Mouse (Mus musculus): ENCODE data around the gene Ugt1a9.
"Not testable (repeated sequence)": the region's sequence is repeated elsewhere in the genome, so short reads cannot be mapped to it uniquely, and the experiment has no call there.

Ugt1a9 gene

GRCm38 (mm10) chr1:88070495-88070894 lies at the start of gene Ugt1a9:
TSS of gene Ugt1a9 (plus strand) at chr1:88070800.
- DNase-seq: no peak

DNA sequence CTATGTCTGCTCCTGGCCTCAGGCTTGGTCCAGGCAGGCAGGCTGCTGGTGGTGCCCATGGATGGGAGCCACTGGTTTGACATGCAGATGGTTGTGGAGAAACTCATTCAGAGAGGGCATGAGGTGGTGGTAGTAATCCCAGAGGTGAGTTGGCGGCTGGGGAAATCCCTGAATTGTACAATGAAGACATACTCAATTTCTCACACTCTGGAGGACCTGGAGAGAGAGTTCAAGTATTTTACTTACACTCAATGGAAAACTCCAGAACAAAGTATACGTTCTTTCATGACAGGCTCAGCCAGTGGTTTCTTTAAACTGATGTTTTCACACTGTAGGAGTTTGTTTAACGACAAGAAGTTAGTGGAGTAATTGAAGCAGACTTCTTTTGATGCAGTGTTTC lies 45.4 kb upstream of the Ugt1a9 start:
- not testable (repeated sequence) for DNase-seq

GRCm38 (mm10) chr1:88043044-88043443 lies 27.6 kb upstream of the Ugt1a9 start:
- not testable (repeated sequence) for DNase-seq

- DNase-seq: not testable (repeated sequence)
Observed at GRCm38 (mm10) chr1:88044832-88045437, 25.7 kb upstream of the Ugt1a9 start.

GRCm38 (mm10) chr1:88047408-88047807 lies 23.2 kb upstream of the Ugt1a9 start:
- DNase-seq: not testable (repeated sequence)

GRCm38 (mm10) chr1:88055088-88055487 lies 15.5 kb upstream of the Ugt1a9 start, which contains the start of gene Ugt1a10:
TSS of gene Ugt1a10 (plus strand) at chr1:88055388.
- no peak for DNase-seq

DNA sequence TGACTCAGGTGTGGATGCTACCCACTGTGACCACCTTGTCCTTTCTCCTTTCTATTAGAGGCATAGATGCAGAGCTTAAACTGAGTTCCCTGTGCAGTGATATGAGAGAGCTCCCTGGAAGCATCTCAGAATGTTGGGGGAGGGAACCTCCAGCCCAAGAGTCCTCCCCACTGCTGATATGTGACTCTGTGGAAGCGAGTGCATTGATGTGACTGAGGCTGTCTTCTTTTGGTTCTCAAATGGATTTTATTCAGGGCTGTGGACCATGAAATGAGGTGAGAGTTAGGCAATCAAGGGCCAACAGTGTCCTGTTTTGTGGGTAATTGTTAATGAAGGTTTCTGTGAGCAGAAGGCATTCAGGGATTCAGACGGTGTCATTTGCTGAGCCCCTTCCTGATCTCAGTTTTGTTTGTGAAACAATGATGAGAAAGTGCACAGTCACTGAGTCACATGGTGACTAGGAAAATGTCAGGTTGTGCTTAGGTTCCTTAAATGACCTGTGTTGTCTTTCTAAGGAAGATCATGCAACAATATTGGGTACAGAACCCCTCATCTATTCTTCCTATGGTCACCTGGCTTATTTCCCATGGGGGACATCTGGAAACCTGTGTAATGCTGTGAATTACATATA lies 4.0 kb upstream of the Ugt1a9 start:
- DNase-seq: not testable (repeated sequence)

DNA sequence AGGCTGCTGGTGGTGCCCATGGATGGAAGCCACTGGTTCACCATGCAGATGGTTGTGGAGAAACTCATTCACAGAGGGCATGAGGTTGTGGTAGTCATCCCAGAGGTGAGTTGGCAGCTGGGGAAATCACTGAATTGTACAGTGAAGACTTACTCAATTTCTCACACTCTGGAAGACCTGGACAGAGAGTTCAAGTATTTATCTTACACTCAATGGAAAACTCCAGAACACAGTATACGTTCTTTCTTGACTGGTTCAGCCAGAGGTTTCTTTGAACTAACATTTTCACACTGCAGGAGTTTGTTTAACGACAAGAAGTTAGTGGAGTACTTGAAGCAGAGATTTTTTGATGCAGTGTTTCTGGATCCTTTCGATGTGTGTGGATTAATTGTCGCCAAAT lies 302 bp downstream of the Ugt1a9 start:
- no peak for DNase-seq

DNA sequence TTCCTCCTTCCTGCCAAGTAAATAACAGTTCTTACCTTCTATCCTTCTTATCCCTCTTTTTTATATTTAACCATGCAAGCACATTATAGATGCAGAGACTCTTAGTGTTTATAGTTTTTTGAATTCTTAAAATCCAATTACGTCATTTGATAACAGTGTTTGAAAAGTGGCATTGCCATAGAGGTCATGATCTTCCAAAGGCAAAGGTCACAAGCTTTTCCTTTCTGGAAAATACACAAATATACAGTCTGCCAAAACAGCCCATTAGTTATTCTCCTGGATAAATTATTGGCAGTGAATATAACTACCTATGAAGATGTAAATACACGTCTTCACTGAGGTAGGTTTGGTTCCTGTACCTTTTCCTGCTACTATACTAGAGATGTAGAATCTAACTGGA lies 3.9 kb downstream of the Ugt1a9 start:
- DNase-seq: no peak

DNA sequence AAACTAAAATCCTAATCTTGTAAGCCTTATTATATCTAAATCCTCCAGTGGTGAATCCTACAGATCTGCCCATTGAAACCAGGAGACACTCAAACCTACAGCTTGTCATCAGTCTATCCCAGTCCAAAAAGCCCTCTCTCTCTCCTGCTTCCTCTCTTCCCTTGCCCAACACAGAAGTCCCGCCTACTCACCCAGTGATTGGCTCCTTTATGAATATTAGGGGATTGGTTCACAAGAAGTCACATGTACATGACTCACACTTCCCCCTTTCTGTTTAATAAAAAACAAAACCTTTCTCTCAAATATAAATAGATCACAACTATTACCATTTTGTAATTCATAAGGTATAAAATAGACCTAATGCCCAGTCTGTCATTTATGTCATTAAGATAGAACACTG lies 6.5 kb downstream of the Ugt1a9 start:
- DNase-seq: no peak

DNA sequence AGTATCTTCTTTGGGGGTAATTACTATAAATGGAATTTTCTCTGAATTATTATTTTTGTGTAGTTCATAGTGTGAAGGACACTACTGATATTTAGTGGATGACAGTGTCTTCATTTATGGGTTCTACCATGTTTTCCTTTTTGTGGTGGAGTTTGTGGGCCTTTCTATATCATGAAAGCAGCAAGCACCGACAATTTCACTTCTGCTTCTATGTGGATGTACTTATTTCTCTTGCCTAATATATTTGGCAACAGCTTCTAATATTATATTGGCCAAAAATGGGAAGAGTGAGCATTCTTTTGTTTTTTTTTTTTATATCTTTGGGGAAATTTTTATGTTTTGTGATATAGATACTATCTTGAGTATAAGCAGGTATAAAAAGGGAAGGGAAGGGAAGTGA lies 11.1 kb downstream of the Ugt1a9 start:
- DNase-seq: no peak

- DNase-seq: no peak
Observed at GRCm38 (mm10) chr1:88086125-88086524, 15.5 kb downstream of the Ugt1a9 start.

DNA sequence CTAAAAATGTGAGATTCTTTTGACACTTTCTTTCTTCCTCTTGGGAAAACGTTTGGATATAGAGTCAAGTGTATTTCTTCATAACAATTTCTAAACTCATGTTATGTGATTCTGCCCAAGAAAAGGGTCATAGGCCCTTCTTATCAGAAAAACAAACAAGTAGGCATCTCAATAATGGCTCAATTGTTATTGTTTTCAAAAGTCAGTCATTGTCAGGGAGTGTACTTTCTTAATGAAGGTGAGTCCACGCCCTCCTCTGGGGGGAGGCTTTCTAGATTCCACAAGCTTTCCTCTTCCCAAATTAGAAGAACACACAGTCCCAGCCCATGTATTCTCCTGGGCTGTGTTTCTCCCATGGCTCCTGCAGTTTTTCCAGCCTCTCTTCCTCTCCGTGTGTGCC lies 16.9 kb downstream of the Ugt1a9 start, which contains the start of gene Ugt1a8:
Ugt1a8 (plus strand) TSS at position 301 of the 400 bp plus-strand sequence.
- no peak for DNase-seq

GRCm38 (mm10) chr1:88092341-88092740 lies 21.7 kb downstream of the Ugt1a9 start:
- no peak for DNase-seq

DNA sequence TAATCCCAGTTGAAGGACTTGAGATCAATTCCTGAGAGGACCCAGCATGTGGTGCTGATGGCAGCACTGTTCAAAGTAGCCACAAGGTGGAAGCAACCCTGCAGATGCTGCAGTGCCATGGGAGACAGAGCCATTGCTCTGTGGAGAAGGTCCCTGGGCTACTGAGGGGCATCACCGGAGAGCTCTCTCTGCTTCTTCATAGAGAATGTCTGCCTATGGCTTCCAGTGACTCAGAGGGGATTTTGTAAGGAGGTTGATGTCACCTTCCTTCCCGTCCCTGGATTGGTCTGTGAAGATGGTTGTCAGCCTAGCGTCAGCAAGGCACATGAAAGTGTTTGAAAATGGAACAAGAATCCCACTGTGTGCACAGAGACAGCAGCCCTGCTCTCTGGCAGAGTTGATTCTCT lies 23.7 kb downstream of the Ugt1a9 start:
- DNase-seq: peak; percentile 13

DNA sequence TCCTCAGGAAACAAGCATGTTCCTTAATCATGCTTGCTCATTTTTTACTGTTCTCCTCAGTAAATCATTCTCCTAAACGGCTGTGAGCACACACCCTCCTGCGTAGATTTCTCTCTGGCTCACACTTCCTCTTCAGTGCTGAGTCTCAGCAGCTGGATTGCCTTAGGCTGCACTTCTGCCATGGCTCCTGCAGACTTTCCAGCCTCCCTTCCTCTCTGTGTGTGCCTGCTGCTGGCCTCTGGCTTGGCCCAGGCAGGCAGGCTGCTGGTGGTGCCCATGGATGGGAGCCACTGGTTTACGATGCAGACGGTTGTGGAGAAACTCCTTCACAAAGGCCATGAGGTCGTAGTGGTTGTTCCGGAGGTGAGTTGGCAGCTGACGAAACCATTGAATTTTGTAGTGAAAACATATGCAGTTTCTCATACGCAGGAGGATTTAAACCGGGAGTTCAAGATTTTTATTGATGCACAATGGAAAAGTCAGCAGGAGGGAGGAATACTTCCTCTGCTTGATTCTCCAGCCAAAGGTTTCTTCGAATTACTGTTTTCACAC lies 24.4 kb downstream of the Ugt1a9 start, which contains the start of gene Ugt1a7c:
Ugt1a7c (plus strand) TSS at position 122 of the 552 bp plus-strand sequence.
- no peak for DNase-seq

DNA sequence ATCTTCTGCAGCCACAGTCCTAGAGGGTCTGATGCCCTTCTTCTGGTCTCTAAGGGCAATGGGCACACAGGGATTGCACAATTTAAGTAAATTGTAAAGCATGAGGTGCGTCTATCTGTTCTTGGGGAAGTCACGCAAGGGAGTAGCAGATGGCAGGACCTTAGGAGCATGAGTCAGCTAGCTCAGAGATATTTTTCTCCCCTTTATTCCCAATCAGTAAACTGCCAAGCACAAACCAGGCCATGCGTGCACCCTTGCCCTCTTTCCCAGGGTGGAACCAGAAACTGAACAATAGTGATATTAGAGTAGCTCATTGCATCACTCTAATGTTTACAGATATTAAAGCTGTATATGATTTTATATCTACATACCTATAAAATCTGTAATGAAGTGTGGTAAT lies 27.9 kb downstream of the Ugt1a9 start:
- DNase-seq: not testable (repeated sequence)

DNA sequence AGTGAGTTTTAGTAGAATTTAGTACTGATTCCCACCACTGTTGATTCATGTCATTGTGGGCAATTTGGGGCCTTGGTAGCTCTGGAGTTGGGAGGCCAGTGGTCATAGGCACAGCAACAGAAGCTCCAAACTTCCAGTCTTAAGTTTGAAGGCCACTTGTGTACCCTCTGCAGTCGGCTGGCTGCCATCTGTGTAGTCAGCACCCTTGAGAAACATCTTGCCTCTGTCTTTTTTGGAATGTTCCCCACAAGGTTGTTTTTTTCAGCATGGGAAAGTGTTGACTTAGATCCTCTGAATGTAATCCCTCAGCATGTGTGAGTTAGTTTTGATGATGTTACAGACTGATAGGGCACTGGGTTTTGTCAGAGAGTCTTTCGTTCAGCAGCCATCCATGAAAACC lies 29.1 kb downstream of the Ugt1a9 start:
- DNase-seq: not testable (repeated sequence)

DNA sequence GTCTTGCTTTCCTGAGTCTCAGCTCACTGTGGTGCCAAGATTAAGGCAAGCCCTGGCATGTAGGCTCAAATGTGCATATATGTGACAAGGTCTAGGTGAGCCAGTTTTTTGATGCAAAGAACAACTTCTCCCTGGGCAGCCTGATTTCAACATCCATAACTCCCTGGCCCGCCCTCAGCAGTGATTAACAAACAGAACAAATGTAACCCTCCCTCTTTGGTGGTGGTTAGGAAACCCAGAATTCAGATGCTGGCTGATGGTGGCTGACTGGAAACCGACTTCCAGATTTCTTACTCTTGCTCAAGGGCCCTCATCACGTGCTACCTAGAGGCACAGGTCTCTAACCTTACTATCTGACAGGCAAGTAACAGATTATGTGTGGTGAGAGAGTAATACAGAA lies 32.4 kb downstream of the Ugt1a9 start, which contains the start of gene Ugt1a6b:
Ugt1a6b (plus strand) TSS at position 234 of the 400 bp plus-strand sequence.
- DNase-seq: not testable (repeated sequence)

- DNase-seq: not testable (repeated sequence)
Observed at GRCm38 (mm10) chr1:88103697-88104468, 33.3 kb downstream of the Ugt1a9 start.

DNA sequence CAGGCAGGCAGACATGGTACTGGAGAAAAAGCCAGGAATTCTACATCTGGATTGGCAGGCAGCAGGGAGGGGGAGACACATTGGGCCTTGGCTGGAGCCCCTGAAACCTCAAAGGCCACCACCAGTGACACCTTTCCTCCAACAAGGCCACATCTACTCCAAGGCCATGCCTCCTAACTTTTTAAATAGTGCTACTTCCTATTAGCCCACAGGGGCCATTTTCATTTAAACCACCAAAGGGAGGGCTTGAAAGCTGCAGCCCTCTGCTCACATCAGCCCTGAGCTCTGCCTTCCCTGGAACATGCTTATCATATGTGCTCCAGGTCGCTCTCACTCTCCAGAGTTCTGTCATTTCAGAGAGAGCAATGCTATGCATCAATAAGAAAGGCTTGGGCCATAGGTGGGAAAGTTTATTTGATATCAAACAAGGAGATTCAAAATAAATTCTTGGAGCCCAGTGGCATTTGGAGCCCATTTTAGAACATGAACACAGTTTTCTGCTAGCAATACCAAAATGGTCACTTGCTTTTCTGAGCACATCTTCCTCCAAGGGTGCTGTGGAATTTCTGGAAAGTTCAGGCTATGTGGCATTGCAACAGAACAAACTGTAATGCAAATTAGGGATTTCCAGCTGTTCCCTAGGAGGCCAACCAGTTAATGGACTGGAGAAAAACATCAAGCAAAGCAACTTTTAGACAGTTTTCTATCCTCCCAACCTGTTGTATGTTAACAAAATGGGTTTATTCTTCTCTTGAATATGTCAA lies 34.2 kb downstream of the Ugt1a9 start:
- DNase-seq: no peak

- no peak for DNase-seq
Observed at GRCm38 (mm10) chr1:88105656-88106055, 35.1 kb downstream of the Ugt1a9 start.
